Mouse (Mus musculus) intestine, embryonic 15.5 days (tissue): ENCODE measurements around the gene Fam187a. TPM values are rescaled to one million over a fixed set of nuclear protein-coding genes. Genes with fewer than 3 reads are reported as not detected.

ENCODE experiments used
- ATAC-seq: fragments of 200-750 bp; cut with Nextera tagmentation; 2 replicates; pipeline ENCODE4 v1.8.0; 2017; ENCODE audit warnings: moderate TSS enrichment, moderate library complexity
- H3K27ac ChIP-seq: fragments of 300-500 bp; sonication (generic); 2 replicates; pipeline ENCODE4 v1.5.1; 2015; ENCODE audit warnings: mild to moderate bottlenecking, inconsistent platforms
- H3K27me3 ChIP-seq: fragments of 300-500 bp; sonication (generic); replicated peaks from 2 replicates; pipeline ENCODE4 v1.6.1; 2015; ENCODE audit warnings: inconsistent platforms
- H3K36me3 ChIP-seq: fragments of 300-500 bp; sonication (generic); 2 replicates; pipeline ENCODE4 v1.6.1; 2015; ENCODE audit warnings: inconsistent platforms
- H3K4me1 ChIP-seq: fragments of 300-500 bp; sonication (generic); replicated peaks from 2 replicates; pipeline ENCODE4 v1.6.1; 2015; ENCODE audit warnings: inconsistent platforms
- H3K4me2 ChIP-seq: fragments of 300-500 bp; sonication (generic); replicated peaks from 2 replicates; pipeline ENCODE4 v1.6.1; 2015; ENCODE audit warnings: mild to moderate bottlenecking, inconsistent platforms
- H3K4me3 ChIP-seq: fragments of 300-500 bp; sonication (generic); replicated peaks from 2 replicates; pipeline ENCODE4 v1.5.1; 2015; ENCODE audit warnings: inconsistent platforms
- H3K9ac ChIP-seq: fragments of 300-500 bp; sonication (generic); 2 replicates; pipeline ENCODE4 v1.6.1; 2015; ENCODE audit warnings: inconsistent platforms
- H3K9me3 ChIP-seq: fragments of 300-500 bp; sonication (generic); 2 replicates; pipeline ENCODE4 v1.6.1; 2016; ENCODE audit warnings: inconsistent platforms
- WGBS: fragments of 180-500 bp; shearing (Covaris S2); methylation state at CpG from one replicate; pipeline ENCODE4 v1.1.7; 2015; 5-methylcytosine and 5-hydroxymethylcytosine counted together
- polyA plus RNA-seq: library from polyadenylated mRNA; unstranded; fragments of >200 nt; fragmentation: Nextera tagmentation; extraction: Ambion mirVana; gene quantifications from 2 replicates; pipeline ENCODE4 v1.2.1, GENCODE M21; 2015

Fam187a gene
- polyA plus RNA-seq, 1 experiment from 2014 or later, result not detected

GRCm38 (mm10) chr11:102898408-102898807 lies 13.4 kb downstream of the Fam187a start:
- no peak overlapping the region for H3K9ac ChIP-seq
- no peak overlapping the region for H3K4me2 ChIP-seq
- H3K27ac ChIP-seq, result no peak overlapping the region
- peaks cover 2% of the 10 kb centered on the region for H3K4me1 ChIP-seq
- ATAC-seq, result no peak
- peaks cover 3% of the 10 kb centered on the region; the same call in 1 of the 2 replicates for H3K27me3 ChIP-seq
- H3K36me3 ChIP-seq, result no peaks in the 10 kb centered on the region
- H3K4me3 ChIP-seq, result no peak overlapping the region
- 80% methylated on average over 9 of the region's 9 CpGs for WGBS
- no peaks in the 10 kb centered on the region for H3K9me3 ChIP-seq

DNA sequence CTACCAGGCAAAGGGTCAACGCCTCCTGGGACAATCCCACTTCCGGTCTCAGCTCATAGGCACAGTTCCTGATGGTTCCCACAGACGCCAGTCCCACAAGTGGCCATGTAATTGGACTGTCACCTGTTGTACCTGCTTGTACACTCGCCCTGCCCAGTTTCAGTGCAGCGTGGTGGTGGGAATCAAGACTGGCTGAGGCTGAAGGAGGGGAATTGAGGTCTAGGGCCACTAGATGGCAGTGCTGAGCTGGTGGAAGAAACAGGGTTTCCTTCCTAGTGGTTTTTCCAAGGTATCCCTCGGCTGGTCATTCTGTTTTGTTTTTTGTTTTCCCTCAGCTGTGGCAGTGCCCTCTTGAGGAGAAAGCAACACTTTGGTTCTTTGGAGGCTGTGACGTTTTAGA lies 15.8 kb downstream of the Fam187a start, which contains the start of gene Gfap:
Gene Gfap (minus strand): TSS at position 150 of the 400 bp plus-strand sequence.
- Histone ChIP-seq H3K27me3 (peaks cover 3% of the 10 kb centered on the region; the same call in 1 of the 2 replicates), H3K36me3 (peaks cover 6% of the 10 kb centered on the region), H3K9ac (no peak within 1 kb of the TSS), H3K9me3 (no peaks in the 10 kb centered on the region), H3K4me1 (no peaks in the 10 kb centered on the region), H3K4me2 (no peak within 1 kb of the TSS), H3K4me3 (no peak within 1 kb of the TSS), H3K27ac (no peak within 1 kb of the TSS)
- WGBS, result 11% methylated on average over 7 of the region's 7 CpGs
- peak; percentile 54 for ATAC-seq

DNA sequence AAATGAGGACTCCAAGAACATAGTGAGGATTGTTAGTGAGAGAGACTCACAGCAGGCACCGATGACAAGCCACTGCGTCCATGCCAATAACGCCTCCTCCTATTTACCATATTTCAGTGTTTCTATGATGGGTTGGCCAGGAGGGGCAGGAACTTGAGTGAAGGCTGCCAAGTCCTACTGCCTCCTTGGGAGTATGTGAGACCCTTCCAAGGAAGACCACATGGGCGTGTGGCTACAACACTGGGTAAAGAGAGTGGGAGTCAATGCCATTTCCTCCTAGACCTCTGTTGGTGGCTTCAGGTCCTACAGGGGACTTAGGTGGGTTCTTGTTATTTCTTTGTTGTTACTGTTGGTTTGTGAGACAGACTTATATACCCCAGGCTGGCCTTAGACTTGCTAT lies 16.2 kb downstream of the Fam187a start:
- Histone ChIP-seq H3K4me1 (no peaks in the 10 kb centered on the region), H3K4me3 (no peak overlapping the region), H3K36me3 (peaks cover 10% of the 10 kb centered on the region), H3K9ac (no peak overlapping the region), H3K9me3 (no peaks in the 10 kb centered on the region), H3K27ac (no peak overlapping the region), H3K27me3 (peaks cover 3% of the 10 kb centered on the region; the same call in 1 of the 2 replicates), H3K4me2 (no peak overlapping the region)
- WGBS, result 64% methylated on average over 4 of the region's 4 CpGs
- no peak for ATAC-seq

- Histone ChIP-seq H3K36me3 (peaks cover 18% of the 10 kb centered on the region), H3K27ac (no peak overlapping the region), H3K9me3 (no peaks in the 10 kb centered on the region), H3K4me2 (no peak overlapping the region), H3K9ac (no peak overlapping the region), H3K4me3 (no peak overlapping the region), H3K4me1 (no peaks in the 10 kb centered on the region), H3K27me3 (no peaks in the 10 kb centered on the region)
- ATAC-seq, result no peak
- WGBS, result 87% methylated on average over 5 of the region's 5 CpGs
Observed at GRCm38 (mm10) chr11:102902107-102902506, 17.1 kb downstream of the Fam187a start.

DNA sequence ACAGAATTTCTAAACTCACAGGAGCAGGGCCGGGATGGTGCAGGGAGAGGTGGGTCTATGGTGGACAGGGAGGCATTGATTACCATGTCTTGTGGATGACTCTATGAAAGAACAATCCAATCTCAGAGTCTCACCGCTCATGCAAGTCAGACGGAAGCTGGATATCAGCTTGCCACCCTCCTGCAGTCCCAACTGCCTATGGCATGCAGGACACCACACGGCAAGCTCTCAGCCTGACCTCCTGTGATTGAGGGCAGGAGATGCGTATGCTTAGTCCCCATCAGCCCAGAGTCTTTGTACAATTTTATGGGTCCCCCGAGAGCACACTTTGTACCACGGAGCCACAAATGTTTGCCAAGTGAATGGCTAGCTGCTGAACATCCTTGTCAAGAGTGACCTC lies 18.7 kb downstream of the Fam187a start:
- H3K9ac ChIP-seq, result no peak overlapping the region
- no peaks in the 10 kb centered on the region for H3K27me3 ChIP-seq
- H3K27ac ChIP-seq, result no peak overlapping the region
- no peak for ATAC-seq
- no peak overlapping the region for H3K4me2 ChIP-seq
- peaks cover 33% of the 10 kb centered on the region for H3K36me3 ChIP-seq
- 66% methylated on average over 7 of the region's 7 CpGs for WGBS
- H3K4me3 ChIP-seq, result no peak overlapping the region
- no peaks in the 10 kb centered on the region for H3K4me1 ChIP-seq
- H3K9me3 ChIP-seq, result no peaks in the 10 kb centered on the region

- no peaks in the 10 kb centered on the region for H3K27me3 ChIP-seq
- no peak overlapping the region for H3K4me2 ChIP-seq
- no peaks in the 10 kb centered on the region for H3K9me3 ChIP-seq
- no peaks in the 10 kb centered on the region for H3K4me1 ChIP-seq
- no peak overlapping the region for H3K4me3 ChIP-seq
- peaks cover 68% of the 10 kb centered on the region for H3K36me3 ChIP-seq
- no peak overlapping the region for H3K27ac ChIP-seq
- no peak overlapping the region for H3K9ac ChIP-seq
- no peak for ATAC-seq
- 63% methylated on average over 7 of the region's 7 CpGs for WGBS
Observed at GRCm38 (mm10) chr11:102911376-102911775, 26.4 kb downstream of the Fam187a start.

DNA sequence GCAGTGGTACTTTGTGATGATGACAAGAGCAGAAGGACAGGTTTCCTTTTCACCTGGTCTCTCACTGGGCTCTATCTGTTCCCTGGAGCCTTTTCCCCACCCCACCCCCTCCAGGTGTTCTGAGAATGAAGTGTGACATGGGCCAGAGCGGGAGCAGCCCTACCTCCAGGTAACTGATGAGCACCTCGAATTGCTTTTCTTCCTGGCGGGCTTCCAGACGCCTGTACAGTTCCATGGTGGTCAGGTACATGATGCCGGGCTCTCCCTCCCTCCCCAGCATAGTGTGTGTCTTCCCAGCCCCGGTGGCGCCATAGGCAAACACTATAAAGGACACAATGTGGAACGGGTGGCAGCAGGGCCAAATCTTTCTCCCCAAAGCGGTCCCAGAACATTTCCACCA lies 30.4 kb downstream of the Fam187a start:
- ATAC-seq, result no peak

GRCm38 (mm10) chr11:102918077-102918476 lies 33.1 kb downstream of the Fam187a start:
- Histone ChIP-seq H3K4me2 (no peak overlapping the region), H3K27ac (no peak overlapping the region), H3K27me3 (no peaks in the 10 kb centered on the region), H3K4me3 (no peak overlapping the region), H3K36me3 (peaks cover 25% of the 10 kb centered on the region), H3K9me3 (no peaks in the 10 kb centered on the region), H3K9ac (no peak overlapping the region), H3K4me1 (peaks cover 10% of the 10 kb centered on the region; the same call in 1 of the 2 replicates)
- 85% methylated on average over 4 of the region's 4 CpGs for WGBS
- ATAC-seq, result no peak

More for the DNA sequence above, 30.4 kb downstream of the Fam187a start:
- Histone ChIP-seq H3K4me3 (no peak overlapping the region), H3K36me3 (peaks cover 34% of the 10 kb centered on the region), H3K4me1 (no peaks in the 10 kb centered on the region), H3K9ac (no peak overlapping the region), H3K27me3 (no peaks in the 10 kb centered on the region), H3K4me2 (no peak overlapping the region), H3K9me3 (no peaks in the 10 kb centered on the region), H3K27ac (no peak overlapping the region)
- WGBS, result 89% methylated on average over 9 of the region's 9 CpGs

DNA sequence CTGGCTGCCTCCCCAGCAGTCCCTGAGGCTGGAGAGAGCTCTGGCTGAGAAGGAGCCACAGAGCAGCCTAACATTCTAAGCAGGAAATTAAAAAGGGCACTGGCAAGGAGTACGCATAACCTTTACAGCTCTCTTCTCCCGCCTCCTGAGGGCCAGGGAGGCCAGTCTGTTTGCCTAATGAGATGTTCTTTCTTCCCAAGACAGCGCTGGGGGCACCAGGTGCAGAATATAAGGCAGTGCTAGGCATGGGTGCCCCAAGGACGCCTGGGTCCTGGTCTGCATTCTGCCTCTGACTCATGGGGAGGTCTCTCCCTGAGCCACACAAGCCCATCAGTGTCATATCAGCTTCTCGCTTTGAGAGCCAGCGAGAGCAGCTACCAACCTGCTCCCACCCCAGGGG lies 36.5 kb downstream of the Fam187a start:
- peaks cover 10% of the 10 kb centered on the region; the same call in 1 of the 2 replicates for H3K4me1 ChIP-seq
- no peaks in the 10 kb centered on the region for H3K27me3 ChIP-seq
- H3K4me3 ChIP-seq, result no peak overlapping the region
- no peak overlapping the region for H3K9ac ChIP-seq
- no peak overlapping the region for H3K4me2 ChIP-seq
- 79% methylated on average over 6 of the region's 6 CpGs for WGBS
- H3K9me3 ChIP-seq, result no peaks in the 10 kb centered on the region
- H3K27ac ChIP-seq, result no peak overlapping the region
- no peak for ATAC-seq
- 0 out of 2 replicates have a peak, but pooled peaks cover 3% of the 10 kb centered on the region for H3K36me3 ChIP-seq

- ATAC-seq, result peak; percentile 98
- Histone ChIP-seq H3K27ac (peak within 1 kb of the TSS; percentile 90), H3K4me2 (peak within 1 kb of the TSS; percentile 75), H3K4me1 (peaks cover 10% of the 10 kb centered on the region; the same call in 1 of the 2 replicates), H3K36me3 (0 out of 2 replicates have a peak, but pooled peaks cover 3% of the 10 kb centered on the region), H3K27me3 (no peaks in the 10 kb centered on the region), H3K4me3 (peak within 1 kb of the TSS; percentile 74), H3K9ac (peak within 1 kb of the TSS; percentile 67), H3K9me3 (no peaks in the 10 kb centered on the region)
- WGBS, result under 1% methylated on average over 62 of the region's 62 CpGs
Observed at GRCm38 (mm10) chr11:102924557-102925350, 39.8 kb downstream of the Fam187a start, which contains the start of gene Kif18b. Kif18b (minus strand) TSS chr11:102925124.

- Histone ChIP-seq H3K9ac (peak overlapping the region; percentile 53), H3K9me3 (no peaks in the 10 kb centered on the region), H3K4me2 (peak overlapping the region; percentile 75), H3K27me3 (no peaks in the 10 kb centered on the region), H3K36me3 (0 out of 2 replicates have a peak, but pooled peaks cover 3% of the 10 kb centered on the region), H3K27ac (peak overlapping the region; percentile 90), H3K4me3 (peak overlapping the region; percentile 74), H3K4me1 (peaks cover 10% of the 10 kb centered on the region; the same call in 1 of the 2 replicates)
- ATAC-seq, result peak; percentile 53
- 2% methylated on average over 10 of the region's 10 CpGs for WGBS
Observed at GRCm38 (mm10) chr11:102925351-102925717, 40.4 kb downstream of the Fam187a start.

GRCm38 (mm10) chr11:102930672-102931071 lies 45.7 kb downstream of the Fam187a start:
- Histone ChIP-seq H3K36me3 (no peaks in the 10 kb centered on the region), H3K9ac (no peak overlapping the region), H3K4me2 (no peak overlapping the region), H3K4me3 (no peak overlapping the region), H3K4me1 (no peaks in the 10 kb centered on the region), H3K27ac (no peak overlapping the region), H3K27me3 (no peaks in the 10 kb centered on the region), H3K9me3 (no peaks in the 10 kb centered on the region)
- WGBS, result 90% methylated on average over 10 of the region's 10 CpGs
- ATAC-seq, result no peak
